Mouse (Mus musculus) gastrocnemius, postnatal 14 days (tissue): ENCODE results near the gene Tlr2. TPM values are rescaled to one million over a fixed set of nuclear protein-coding genes. Genes with fewer than 3 reads are reported as not detected.

ENCODE experiments used
- DNase-seq: peaks from one replicate; pipeline ENCODE4 v3.0.0; 2021; ENCODE audit warnings: mixed read lengths
- intact Hi-C: fragments of 180-260 bp; cut with DNase I; formaldehyde crosslinking; loops from one replicate; pipeline ENCODE4 v1.15.1; 2025; ENCODE audit warnings: low total_unique reads
- total RNA-seq, 2 experiments: library from RNA; stranded (reverse); gene quantifications; 2 replicates each; pipeline ENCODE4 v1.2.3; 2021

Gene Tlr2
- total RNA-seq, 2 experiments from 2014 or later = 1.4 TPM

DNA sequence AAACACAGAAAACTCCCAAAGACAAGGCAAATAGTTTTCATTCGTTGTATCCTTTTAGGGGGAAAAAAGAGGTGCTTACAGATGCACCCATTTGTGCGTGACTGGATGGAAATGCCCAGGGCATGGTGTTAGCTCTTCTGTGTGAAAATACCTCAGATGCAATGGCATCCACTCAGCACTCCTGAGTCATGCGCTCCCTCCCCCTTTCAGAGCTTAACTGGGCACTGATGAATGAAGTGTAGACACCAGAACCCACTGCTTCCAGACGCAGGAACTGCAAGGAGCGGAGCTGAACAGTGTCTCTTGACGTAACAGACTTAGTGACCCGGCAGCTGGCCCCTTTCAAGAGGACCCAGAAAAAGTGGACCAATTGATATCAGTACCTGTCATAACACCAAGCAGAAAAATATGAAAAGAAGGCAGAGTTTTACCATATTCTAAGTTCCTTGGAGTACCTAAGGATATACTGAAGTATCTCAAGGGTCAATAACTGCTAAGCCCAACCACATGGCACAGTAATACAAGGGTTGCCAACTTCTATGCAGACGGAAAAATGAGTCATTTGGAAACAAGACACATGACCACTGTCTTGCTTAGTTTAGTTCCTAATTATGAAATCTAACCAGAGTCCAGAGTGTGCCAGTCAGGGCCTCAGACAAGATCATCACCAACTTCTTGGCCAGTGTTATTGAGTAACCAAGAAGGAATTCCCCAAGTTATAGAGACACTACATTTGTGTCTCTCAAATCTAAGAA, 3.4 kb upstream of the Tlr2 start:
- DNase-seq = no peak
- intact Hi-C loops = loop anchor here (5.0 kb wide), 1 partner anchor 52 kb away; no protein-coding TSS in a partner anchor

DNA sequence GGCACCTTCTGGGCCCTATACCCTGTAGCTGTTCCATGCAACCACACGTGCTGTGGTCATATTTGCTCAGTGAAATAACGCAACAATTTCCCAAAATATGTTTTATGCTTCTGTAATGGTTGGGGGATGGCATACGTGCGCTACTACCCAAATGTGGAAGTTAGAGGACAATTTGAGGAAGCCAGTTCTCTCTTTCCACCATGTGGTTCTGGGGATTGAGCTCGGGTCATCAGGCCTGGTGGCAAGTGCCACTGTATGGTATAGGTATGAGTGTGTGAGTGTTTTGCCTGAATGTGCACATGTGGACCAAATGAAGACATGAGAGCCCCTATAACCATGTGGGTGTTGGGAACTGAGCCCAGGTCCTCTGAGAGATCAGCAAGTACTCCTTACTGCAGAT, 2.1 kb downstream of the Tlr2 start:
- intact Hi-C loops = no loop called here
- DNase-seq = no peak

DNA sequence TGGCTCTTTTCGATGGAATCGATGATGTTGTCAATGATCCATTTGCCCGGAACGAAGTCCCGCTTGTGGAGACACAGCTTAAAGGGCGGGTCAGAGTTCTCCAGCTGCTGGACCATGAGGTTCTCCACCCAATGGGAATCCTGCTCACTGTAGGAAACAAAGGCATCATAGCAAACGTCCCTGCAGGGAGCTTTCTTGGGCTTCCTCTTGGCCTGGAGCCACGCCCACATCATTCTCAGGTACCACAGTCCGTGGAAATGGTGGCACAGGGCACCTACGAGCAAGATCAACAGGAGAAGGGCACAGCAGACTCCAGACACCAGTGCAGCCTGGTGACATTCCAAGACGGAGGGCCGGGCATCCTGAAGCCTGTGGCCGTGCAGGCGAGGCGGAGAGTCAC, 4.9 kb downstream of the Tlr2 start:
- DNase-seq = no peak
- intact Hi-C loops = no loop called here

DNA sequence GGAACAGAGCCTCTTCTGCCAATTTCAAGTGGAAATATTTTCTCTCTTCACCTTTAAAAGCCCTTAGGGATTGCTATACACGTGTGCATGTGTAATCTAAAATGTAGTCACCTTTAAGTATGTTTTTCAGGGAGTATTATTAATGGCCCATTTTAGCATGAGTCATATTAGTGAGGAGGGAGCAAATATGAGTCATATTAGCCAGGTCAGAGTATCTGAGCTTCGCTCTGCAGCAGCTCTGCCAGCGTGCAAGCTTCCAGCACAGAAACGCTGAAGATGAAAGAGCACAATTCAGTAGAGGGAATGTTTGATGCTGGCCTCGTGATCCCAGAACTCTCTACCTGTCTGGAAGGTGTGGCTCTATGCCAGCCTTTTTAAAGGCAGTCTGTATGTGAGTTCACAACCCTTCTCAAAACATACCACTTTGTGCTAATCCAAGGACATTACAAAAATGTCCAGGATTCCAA, 13.4 kb downstream of the Tlr2 start:
- DNase-seq = no peak
- intact Hi-C loops = no loop called here

DNA sequence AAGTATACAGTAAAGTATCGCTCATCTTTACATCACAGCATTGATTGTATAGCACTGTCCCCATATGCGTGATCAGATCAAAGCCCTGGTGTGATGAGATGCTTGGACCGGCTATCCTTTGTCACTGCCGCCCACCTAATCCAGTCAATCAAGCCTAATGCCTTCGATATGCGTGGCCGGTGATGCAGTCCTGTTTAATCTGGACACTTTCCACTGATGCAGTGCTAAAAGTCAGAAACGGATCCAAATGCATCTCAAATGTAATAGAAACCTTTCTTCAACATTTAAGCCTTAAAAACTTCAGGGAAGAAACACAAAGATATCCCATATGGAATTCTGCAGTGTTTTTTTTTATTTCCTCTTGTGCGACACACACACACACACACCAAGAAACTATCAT, 13.9 kb downstream of the Tlr2 start:
- intact Hi-C loops = no loop called here
- no peak for DNase-seq

DNA sequence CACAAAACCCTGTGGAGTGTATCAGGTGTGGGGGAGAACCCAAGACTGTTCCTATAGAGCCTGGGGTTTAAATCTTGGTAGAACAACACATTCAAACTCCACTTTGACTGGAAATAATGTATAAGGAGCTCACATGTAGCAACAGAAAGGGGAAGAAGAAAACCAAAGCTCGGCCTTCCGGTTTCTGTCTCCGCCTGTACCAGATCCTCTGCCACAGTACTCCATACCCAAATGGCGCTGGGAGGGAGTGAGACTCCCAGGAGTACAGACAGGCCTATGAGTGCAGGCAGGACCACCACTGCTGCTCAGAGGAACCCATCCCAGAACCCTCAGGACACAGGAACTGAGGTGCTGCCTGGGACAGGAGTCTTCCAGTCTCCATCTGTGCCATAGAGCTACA, 17.8 kb downstream of the Tlr2 start:
- intact Hi-C loops = no loop called here
- no peak for DNase-seq

DNA sequence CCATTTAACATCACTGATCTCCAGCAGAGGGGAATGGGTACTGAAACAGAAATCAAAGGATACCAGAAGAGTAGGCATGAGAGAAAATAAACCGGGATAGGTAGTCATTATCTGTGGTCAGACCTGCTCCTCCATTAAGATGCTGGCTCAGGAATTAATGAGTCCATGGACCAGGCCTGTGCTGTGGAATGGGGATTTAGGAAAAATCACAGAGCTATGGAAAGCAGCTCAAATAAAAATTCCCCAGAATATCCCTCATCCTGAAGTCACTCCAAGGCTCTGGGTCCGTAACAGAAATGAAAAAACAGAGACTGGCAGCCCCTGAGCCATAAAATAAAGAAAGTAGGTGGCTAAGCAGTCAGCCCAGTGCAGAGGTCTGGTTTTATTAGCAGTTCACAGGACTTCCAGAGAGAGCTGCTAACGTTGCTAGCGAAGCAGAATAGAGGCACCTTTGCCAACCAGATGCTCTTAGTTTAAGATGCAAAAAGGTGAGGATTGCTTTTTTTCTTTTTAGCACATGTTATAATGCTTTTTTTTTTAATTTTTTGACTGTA, 25.1 kb downstream of the Tlr2 start:
- no peak for DNase-seq
- intact Hi-C loops = no loop called here

DNA sequence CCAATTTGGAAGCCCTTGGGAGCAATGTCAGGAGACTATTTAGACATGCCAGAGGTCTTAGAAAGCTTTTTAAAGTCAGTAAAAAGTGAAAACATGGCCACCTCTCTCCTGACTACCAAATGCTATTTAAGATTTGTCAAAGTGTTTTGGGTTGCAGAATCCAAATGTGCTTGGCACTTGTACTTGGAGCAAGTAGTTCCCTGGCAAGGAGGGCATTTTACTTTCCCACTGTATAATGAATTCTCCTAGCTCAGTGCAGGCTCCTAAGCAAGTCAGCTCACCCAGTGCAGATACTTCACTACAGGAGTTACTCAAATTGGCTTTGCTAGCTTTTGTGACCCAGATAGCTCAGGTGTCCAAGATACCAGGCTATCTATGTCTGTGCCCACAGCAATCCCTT, 28.7 kb downstream of the Tlr2 start:
- intact Hi-C loops = no loop called here
- DNase-seq = no peak

DNA sequence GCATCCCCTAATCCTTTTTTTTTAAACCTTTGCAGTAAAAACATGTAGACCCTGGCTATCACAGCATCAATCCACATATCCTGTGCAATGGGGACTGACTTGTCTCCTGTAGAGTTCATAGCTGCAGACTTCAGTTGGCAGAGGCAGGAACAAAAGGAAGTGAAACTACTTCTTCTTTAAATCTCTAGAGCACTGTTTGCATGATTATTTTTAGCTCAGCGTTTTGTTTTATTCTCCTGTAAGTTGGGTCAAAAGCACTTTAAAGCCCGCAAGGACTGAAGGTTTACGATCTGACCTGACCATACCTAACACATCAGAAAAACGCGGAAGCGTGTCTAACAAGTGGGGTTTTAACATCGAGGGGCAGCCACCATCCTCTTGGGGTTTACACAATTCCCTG, 29.6 kb downstream of the Tlr2 start:
- DNase-seq = no peak
- intact Hi-C loops = no loop called here

DNA sequence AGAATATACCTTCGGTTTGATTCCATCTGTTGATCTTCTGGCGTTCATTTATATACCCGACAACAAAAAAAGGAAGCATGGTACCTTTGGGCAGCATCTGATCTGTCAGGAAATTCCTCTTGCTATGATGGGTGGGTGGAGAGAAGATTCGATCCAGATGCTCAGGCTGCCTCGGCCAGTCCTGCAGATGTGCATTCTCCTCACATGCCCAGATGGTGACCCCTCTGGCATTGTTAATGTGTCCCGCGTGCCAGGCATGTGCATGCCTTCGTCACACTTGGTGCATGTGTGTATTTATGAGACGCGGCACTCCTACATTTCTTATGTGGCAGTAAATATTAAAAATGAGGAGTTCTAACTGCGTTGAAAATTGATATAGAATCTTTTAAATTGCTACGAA, 33.1 kb downstream of the Tlr2 start:
- intact Hi-C loops = no loop called here
- no peak for DNase-seq

DNA sequence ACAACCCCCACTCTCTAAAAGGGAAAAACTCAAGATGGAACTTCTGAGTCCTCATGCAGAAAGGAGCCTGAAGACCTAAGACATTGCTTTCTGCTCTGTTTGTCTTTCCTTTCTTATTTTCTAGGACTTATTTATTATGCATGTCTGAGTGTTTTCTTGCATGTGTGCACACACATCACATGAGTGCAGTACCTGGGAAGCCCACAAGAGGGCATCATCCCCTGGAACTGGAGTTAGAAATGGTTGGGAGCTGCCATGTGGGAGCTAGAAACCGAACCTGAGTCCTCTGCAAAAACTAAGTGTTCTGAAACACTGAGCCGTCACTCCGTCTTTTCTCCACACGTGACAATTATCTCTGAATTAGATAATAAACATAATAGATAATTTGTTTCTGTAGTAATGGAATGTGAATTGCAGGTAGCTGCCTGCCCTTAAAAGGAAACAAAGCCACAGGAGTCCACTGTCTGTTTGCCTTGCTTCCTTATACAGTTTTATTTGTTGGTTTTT, 39.9 kb downstream of the Tlr2 start:
- DNase-seq = no peak
- intact Hi-C loops = no loop called here

DNA sequence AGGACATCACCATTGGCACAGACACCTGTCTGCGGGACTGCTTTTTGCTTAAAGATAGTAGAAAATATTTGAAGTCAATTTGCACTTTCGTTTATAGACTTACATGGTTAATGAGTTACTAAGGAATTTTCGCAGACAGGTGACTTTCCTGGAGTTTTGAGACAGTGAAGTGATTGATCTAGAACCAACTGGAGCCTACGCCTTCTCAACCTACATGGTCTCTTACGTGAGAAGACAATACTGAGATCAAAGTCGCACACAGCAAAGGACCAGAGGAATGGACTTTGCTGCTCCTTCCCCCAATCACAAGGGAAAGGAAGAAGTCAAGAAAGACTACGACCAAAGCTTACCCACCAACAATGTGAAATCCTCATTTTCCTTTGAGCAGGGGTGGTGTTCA, 42.1 kb downstream of the Tlr2 start:
- intact Hi-C loops = loop anchor here (10.0 kb wide), 1 partner anchor 95 kb away; no protein-coding TSS in a partner anchor
- DNase-seq = no peak

DNA sequence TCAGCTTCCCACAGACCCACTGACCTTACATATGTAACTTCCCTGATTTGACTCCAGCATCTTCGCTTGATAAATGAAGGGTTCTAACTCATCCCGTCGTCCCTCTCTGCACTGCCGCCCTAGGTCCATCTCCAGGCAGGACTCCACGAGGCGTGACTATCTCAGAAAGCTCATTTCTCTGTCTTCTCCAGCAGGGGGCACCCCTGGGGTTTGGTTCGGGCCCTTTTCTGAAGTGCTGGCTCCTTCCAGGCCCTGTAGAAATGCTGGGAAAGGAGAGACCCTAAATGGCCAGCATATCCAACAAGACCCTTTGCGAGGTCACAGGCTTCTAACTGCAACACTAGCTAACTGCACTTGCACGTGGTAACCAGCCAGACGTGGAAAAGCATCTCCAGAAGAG, 43.7 kb downstream of the Tlr2 start:
- intact Hi-C loops = loop anchor here (10.0 kb wide), 1 partner anchor 97 kb away; no protein-coding TSS in a partner anchor
- DNase-seq = peak; percentile 74

DNA sequence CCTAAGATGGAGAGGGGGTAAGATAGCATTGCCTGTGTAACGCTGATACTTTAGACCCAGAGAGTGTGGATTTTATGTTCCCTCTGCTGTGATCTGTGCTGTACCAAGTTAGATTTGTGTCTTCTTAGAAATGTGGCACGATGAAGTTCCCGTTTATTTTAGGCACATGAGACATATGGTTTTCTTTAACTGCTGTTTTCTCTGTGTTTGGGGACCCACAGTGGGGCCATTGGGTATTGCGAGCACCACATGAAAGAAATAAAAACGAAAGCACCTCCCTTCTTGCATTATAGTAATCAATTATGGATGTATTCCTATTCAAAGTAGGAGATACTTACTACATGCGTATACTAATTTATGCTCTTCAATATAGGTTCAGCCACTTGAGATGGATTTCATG, 44.5 kb downstream of the Tlr2 start:
- intact Hi-C loops = loop anchor here (10.0 kb wide), 1 partner anchor 98 kb away; no protein-coding TSS in a partner anchor
- DNase-seq = no peak

DNA sequence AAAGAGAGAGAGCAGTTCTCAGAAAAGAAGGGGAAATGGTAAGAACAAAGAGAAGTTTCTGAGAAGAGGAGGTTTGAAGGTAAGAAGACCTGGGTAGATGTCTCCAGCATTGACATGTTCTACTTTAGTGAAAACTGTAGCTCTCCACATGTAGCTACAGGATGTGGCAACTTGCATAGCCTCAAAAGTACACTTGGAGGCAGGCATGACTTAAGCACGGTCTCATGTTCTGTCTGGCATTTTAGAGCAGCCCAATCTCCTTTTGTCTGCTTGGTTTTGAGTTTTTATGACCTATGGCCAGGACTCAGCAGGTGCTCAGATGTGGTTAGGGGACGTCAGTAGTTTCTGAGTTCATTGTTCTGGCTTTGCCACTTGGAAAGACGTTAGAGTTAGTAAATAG, 50.1 kb downstream of the Tlr2 start:
- no peak for DNase-seq
- intact Hi-C loops = loop anchor here (10.0 kb wide), 1 partner anchor 103 kb away; no protein-coding TSS in a partner anchor

DNA sequence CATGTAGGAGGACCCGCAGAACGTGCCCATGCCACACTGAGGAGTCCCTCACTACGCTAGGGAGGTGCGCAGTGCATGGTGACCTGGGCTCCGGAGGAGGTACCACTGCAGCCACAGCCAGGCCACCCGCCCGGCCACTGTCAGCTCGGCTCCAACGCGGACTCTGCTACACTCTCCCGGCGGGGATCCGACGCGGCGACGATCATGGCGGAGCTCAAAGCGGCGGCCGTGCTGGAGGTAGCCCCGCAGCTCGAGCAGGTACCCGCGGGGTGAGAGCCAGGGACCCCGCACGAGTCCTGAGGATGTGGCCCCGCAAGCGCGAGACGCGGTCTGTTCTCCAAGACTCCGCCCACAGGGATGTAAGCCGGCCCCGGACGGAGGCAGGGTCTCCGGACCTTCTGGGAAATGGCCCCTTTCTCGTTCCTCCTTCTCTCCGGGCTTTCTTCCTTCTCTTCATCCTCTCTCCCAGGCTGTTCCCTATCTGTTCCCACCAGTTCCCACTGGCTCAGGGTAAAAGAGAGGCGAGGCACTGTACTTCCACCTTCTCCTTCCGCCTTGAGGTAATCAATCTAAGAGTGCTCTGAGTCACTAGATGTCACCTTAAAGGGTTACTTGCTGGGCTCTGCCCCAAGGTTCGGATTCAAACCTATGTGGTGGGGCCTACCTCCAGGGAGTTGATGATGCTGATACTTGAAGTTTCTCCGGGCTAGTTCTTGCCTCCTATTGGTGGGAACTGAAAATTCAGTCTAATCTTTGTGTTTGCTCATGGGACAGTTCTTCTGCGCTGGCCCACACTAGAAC, 51.7 kb downstream of the Tlr2 start:
- intact Hi-C loops = loop anchor here (10.0 kb wide), 1 partner anchor 105 kb away; no protein-coding TSS in a partner anchor
- DNase-seq = peak; percentile 19

DNA sequence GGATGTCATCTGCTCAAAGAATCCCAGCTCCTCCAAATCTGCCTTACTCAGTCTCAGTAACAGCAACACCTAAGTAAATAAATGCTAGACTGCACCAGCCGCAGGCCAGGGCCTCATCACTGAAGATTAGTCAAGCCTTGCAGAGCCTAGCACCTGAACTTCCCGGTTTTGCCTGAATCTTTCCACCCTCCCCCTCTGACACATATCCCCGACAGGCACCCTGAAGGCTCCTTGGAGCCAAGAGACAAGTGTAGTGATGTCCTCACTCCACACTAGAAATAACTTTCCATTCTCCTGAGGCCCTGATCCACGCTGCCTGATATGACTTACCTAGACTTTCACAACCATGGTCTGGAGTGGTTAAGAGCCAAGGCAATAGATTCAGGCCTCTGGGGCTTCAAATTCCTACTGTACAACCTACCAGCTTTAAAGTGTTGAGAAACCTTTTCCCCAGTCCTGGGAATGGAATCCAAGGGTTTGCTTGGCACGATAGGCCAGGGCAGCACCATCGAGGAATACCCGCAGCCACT, 53.7 kb downstream of the Tlr2 start:
- no peak for DNase-seq

DNA sequence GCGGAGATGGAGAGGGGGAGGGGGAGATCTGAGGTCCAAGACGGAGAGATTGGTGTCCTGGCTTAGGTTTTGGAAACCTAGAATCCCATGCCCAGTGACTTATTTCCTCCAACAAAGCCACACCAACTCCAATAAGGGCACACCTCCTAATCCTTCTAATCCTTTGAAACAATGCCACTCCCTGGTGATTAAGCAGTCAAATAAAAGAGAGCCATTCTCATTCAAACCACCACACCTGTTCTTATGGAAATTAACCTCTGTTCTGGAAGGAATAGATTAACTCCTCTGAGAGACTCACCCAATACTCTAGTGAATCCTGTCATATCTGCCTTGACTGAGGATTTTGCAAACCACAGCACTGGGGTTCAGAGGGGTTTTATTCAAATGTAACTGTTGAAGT, 54.5 kb downstream of the Tlr2 start:
- intact Hi-C loops = no loop called here

More for the DNA sequence above, 53.7 kb downstream of the Tlr2 start:
- intact Hi-C loops = no loop called here

More for the DNA sequence above, 54.5 kb downstream of the Tlr2 start:
- no peak for DNase-seq
